Mouse (Mus musculus) cerebellum, adult 2 months (tissue): ENCODE measurements at regions not wholly inside any gene's neighbourhood (a gene's known extent, or its start where the extent isn't known, plus 50 kb on each side); places are given as distances from the start of the nearest gene placed in this dataset.

Source experiments
- CTCF ChIP-seq: fragments of 200-500 bp; IDR thresholded peaks from 2 replicates; pipeline ENCODE4 v1.5.1; 2011; ENCODE audit warnings: low read depth, mild to moderate bottlenecking, control low read depth, low read length, moderate library complexity, borderline replicate concordance; ENCODE audit not compliant: insufficient read depth
- POLR2A ChIP-seq: fragments of 200-500 bp; IDR thresholded peaks from 2 replicates; pipeline ENCODE4 v1.6.1; 2011; ENCODE audit warnings: low read length, control low read depth, borderline replicate concordance; ENCODE audit not compliant: insufficient read depth

DNA sequence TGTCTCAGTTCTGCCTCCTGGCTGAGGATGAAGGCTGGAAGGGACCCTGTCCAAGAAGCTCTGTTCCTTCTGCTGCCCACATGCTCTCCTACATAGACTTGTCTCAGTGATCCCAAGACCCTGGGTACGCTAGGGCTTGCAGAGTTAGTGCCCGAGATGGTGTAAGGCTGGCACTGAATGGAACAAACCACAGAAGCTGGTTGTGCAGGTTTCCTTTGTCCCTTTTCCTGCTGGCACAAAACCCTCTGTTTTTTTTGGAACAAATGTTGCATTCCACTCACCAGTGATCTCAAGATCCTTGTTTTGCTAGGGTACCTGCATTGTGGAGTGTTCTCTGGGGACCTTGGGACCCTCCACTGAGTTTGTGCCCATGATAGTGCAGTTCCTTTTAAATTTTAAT lies 897.4 kb upstream of the Cypt12 start:
- no peak for TF ChIP-seq CTCF
- TF ChIP-seq POLR2A = no peak
